Mouse (Mus musculus) ES-CJ7 (cell line): ENCODE results near the gene Foxo3.
A peak's percentile ranks its signal among the peaks of the same experiment; 100 is the strongest.

ENCODE experiments used
- DNase-seq: peaks from one replicate; pipeline ENCODE4 v3.0.0; 2011; ENCODE audit warnings: low read depth, low spot score

The Foxo3 gene

GRCm38 (mm10) chr10:42275871-42276501 is 569 bp downstream of the Foxo3 start:
- peak; percentile 60 for DNase-seq

- peak; percentile 42 for DNase-seq
These were observed 1.1 kb downstream of the Foxo3 start for GRCm38 (mm10) chr10:42275401-42275870.

- no peak for DNase-seq
These were observed 1.7 kb downstream of the Foxo3 start for GRCm38 (mm10) chr10:42274712-42275400.

- peak; percentile 81 for DNase-seq
These were observed 2.5 kb downstream of the Foxo3 start for GRCm38 (mm10) chr10:42273760-42274691.

GRCm38 (mm10) chr10:42273403-42273759 is 3.2 kb downstream of the Foxo3 start:
- DNase-seq, result no peak

- DNase-seq, result no peak
These were observed 4.9 kb downstream of the Foxo3 start for GRCm38 (mm10) chr10:42271454-42272230.

- no peak for DNase-seq
These were observed 6.1 kb downstream of the Foxo3 start for GRCm38 (mm10) chr10:42270277-42271083.

GRCm38 (mm10) chr10:42269281-42270025 is 7.1 kb downstream of the Foxo3 start:
- DNase-seq, result peak; percentile 54

GRCm38 (mm10) chr10:42267811-42268545 is 8.6 kb downstream of the Foxo3 start:
- no peak for DNase-seq

GRCm38 (mm10) chr10:42265021-42265689 is 11.4 kb downstream of the Foxo3 start:
- DNase-seq, result no peak

GRCm38 (mm10) chr10:42264195-42264594 is 12.4 kb downstream of the Foxo3 start:
- no peak for DNase-seq

GRCm38 (mm10) chr10:42263701-42264100 is 12.9 kb downstream of the Foxo3 start:
- DNase-seq, result no peak

- DNase-seq, result no peak
These were observed 14.5 kb downstream of the Foxo3 start for GRCm38 (mm10) chr10:42262061-42262460.

- DNase-seq, result no peak
These were observed 15.5 kb downstream of the Foxo3 start for GRCm38 (mm10) chr10:42261103-42261502.

GRCm38 (mm10) chr10:42260523-42260922 is 16.0 kb downstream of the Foxo3 start:
- no peak for DNase-seq

- DNase-seq, result no peak
These were observed 17.0 kb downstream of the Foxo3 start for GRCm38 (mm10) chr10:42259602-42260001.

GRCm38 (mm10) chr10:42257985-42258384 is 18.6 kb downstream of the Foxo3 start:
- no peak for DNase-seq

- DNase-seq, result no peak
These were observed 21.8 kb downstream of the Foxo3 start for GRCm38 (mm10) chr10:42254788-42255187.
